Comparison of ENCODE assay signal across 21 mouse cellular contexts in the genomic region with DNA sequence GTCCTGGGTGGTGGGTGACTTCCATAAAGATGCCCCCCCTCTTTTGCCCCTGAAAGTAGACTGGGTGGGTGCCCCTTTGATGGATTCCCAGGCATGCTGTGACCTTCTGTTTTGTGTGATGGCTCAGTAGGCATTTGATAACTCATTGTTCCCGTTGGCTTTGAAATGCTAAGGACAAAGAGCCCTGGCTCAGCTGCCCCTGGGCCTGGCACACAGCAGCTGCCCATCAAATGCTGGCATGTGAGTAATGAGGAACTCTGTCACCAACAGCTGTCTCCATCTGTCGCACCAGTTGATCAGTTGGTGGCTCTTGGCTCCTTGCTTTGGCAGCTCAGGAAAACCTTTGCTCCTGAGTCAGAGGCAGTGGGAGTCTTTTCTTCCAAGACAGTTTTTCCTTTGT.
A peak's percentile ranks its signal among the peaks of the same experiment; 100 is the strongest.
DNase-seq lines count a peak whose midpoint lies in the region; ATAC-seq and TF ChIP-seq lines count a peak whose summit lies in the region.
"Had no signal": no experiment of that assay in that cellular context is flagged by ENCODE, and none has a peak within 500 bp of the region (broad histone marks: within the 10 kb centered on the region; RNA-seq: fewer than 3 reads in every experiment).

No protein-coding gene starts in this region.

- H3K4me2 ChIP-seq in forebrain, embryonic 14.5 days (ENCODE audit: low read length) = no peak overlapping the region
- no peak overlapping the region for H3K4me2 ChIP-seq in forebrain, embryonic 13.5 days
- H3K4me2 ChIP-seq in hindbrain, embryonic 15.5 days = no peak overlapping the region

- H3K27ac ChIP-seq in forebrain, embryonic 14.5 days (ENCODE audit: low read depth, low read length) = no peak overlapping the region
- no peak overlapping the region for H3K27ac ChIP-seq in forebrain, embryonic 13.5 days
- no peak overlapping the region for H3K27ac ChIP-seq in hindbrain, embryonic 15.5 days (replicated peaks)
- no peak overlapping the region for H3K27ac ChIP-seq in thymus, adult 2 months (ENCODE audit: control insufficient read depth, insufficient read depth, low read length)
- H3K27ac ChIP-seq: kidney, postnatal 0 days; layer of hippocampus, adult 2 months; left cerebral cortex, adult 2 months had no signal

- no peak overlapping the region for H3K9ac ChIP-seq in forebrain, embryonic 14.5 days (ENCODE audit: low read length)
- H3K9ac ChIP-seq in forebrain, embryonic 13.5 days = no peak overlapping the region
- H3K9ac ChIP-seq in hindbrain, embryonic 15.5 days = no peak overlapping the region
- H3K9ac ChIP-seq: liver, postnatal 0 days had no signal

- 47% methylated on average over 2 of the region's 2 CpGs for WGBS in forebrain, embryonic 14.5 days
- 43% methylated on average over 2 of the region's 2 CpGs for whole genome bisulfite sequencing in forebrain, embryonic 13.5 days
- 20% methylated on average over 2 of the region's 2 CpGs for WGBS in hindbrain, embryonic 15.5 days
- 79% methylated on average over 2 of the region's 2 CpGs for WGBS in thymus, adult 2 months

- DNase-seq in forebrain, embryonic 14.5 days (ENCODE audit: low spot score) = peak; percentile 46
- DNase-seq in layer of hippocampus, postnatal 10 days (ENCODE audit: low spot score in 2 of 2) = peak; percentile 16 to 32
- DNase-seq in layer of hippocampus, postnatal 36 days = no peak
- peak; percentile 76 for DNase-seq in Muller cell, postnatal 12 days (ENCODE audit: inconsistent ontology term)
- no peak for DNase-seq in thymus, postnatal 0 days (ENCODE audit: low spot score)
- DNase-seq in thymus, adult 2 months = no peak
- DNase-seq: adrenal gland, postnatal 14 days; cerebellum, adult 9-10 months; embryo, embryonic 11 days; heart, postnatal 4 days; liver; liver, postnatal 0 days; lung, postnatal 14 days; right cerebral cortex, adult 18-20 months had no signal

- ATAC-seq in forebrain, embryonic 14.5 days = 0 out of 2 replicates have a peak, but pooled peaks have one; percentile 55
- ATAC-seq in forebrain, embryonic 13.5 days = no peak
- peak; percentile 65; the same call in 1 of the 2 replicates for ATAC-seq in hindbrain, embryonic 15.5 days (ENCODE audit: low FRiP score, low read depth)
- ATAC-seq: intestine, postnatal 0 days; liver, postnatal 0 days had no signal

- H3K27me3 ChIP-seq in forebrain, embryonic 14.5 days (replicated peaks; ENCODE audit: control insufficient read depth, insufficient read depth, low read length) = no peaks in the 10 kb centered on the region
- no peaks in the 10 kb centered on the region for H3K27me3 ChIP-seq in forebrain, embryonic 13.5 days
- H3K27me3 ChIP-seq in hindbrain, embryonic 15.5 days = no peaks in the 10 kb centered on the region
- H3K27me3 ChIP-seq in thymus, adult 2 months (ENCODE audit: control insufficient read depth, insufficient read depth, low read length) = no peaks in the 10 kb centered on the region

- H3K4me1 ChIP-seq in forebrain, embryonic 14.5 days (ENCODE audit: control insufficient read depth, insufficient read depth, low read length) = peaks cover 10% of the 10 kb centered on the region
- H3K4me1 ChIP-seq in forebrain, embryonic 13.5 days = peaks cover 14% of the 10 kb centered on the region
- H3K4me1 ChIP-seq in hindbrain, embryonic 15.5 days (replicated peaks) = 0 out of 2 replicates have a peak, but pooled peaks cover 4% of the 10 kb centered on the region
- H3K4me1 ChIP-seq in thymus, adult 2 months (replicated peaks; ENCODE audit: control insufficient read depth, insufficient read depth, low read length) = no peaks in the 10 kb centered on the region
- H3K4me1 ChIP-seq: megakaryocyte, embryonic 14.5 days had no signal

- TF ChIP-seq POLR2A in thymus, adult 2 months (IDR thresholded peaks at IDR 0.05; ENCODE audit: control insufficient read depth, extremely low read depth, insufficient read depth, low read length, poor library complexity) = no peak

- no peak overlapping the region for H3K4me3 ChIP-seq in forebrain, embryonic 14.5 days (ENCODE audit: low read depth, low read length)
- no peak overlapping the region for H3K4me3 ChIP-seq in forebrain, embryonic 13.5 days
- no peak overlapping the region for H3K4me3 ChIP-seq in hindbrain, embryonic 15.5 days
- H3K4me3 ChIP-seq in thymus, adult 2 months (ENCODE audit: control insufficient read depth, insufficient read depth, low read length) = no peak overlapping the region
- H3K4me3 ChIP-seq: layer of hippocampus, adult 2 months; left cerebral cortex, adult 2 months; megakaryocyte, embryonic 14.5 days had no signal

- H3K9me3 ChIP-seq in forebrain, embryonic 14.5 days (replicated peaks; ENCODE audit: control insufficient read depth, low read length) = no peaks in the 10 kb centered on the region
- no peaks in the 10 kb centered on the region for H3K9me3 ChIP-seq in forebrain, embryonic 13.5 days (replicated peaks)
- no peaks in the 10 kb centered on the region for H3K9me3 ChIP-seq in hindbrain, embryonic 15.5 days
- H3K9me3 ChIP-seq: megakaryocyte, embryonic 14.5 days had no signal

- no peak for TF ChIP-seq CTCF in thymus, adult 2 months (IDR thresholded peaks at IDR 0.05; ENCODE audit: borderline replicate concordance, control insufficient read depth, extremely low read depth, insufficient read depth, low read length, poor library complexity)

- no peaks in the 10 kb centered on the region for H3K36me3 ChIP-seq in forebrain, embryonic 14.5 days (ENCODE audit: control insufficient read depth, insufficient read depth, low read length)
- no peaks in the 10 kb centered on the region for H3K36me3 ChIP-seq in forebrain, embryonic 13.5 days (ENCODE audit: poor library complexity, severe bottlenecking)
- no peaks in the 10 kb centered on the region for H3K36me3 ChIP-seq in hindbrain, embryonic 15.5 days
- no peaks in the 10 kb centered on the region for H3K36me3 ChIP-seq in thymus, adult 2 months (ENCODE audit: control insufficient read depth, insufficient read depth, low read length)

Comparison
In these comparisons a context has a peak if more than half of its experiments do, and no peak if none do; other contexts are left out.
1. DNase-seq: peak in forebrain, embryonic 14.5 days (single experiment), layer of hippocampus, postnatal 10 days (2 of 2) and Muller cell, postnatal 12 days (single experiment); none in layer of hippocampus, postnatal 36 days (0 of 2), thymus, postnatal 0 days (single experiment) and thymus, adult 2 months (single experiment).